Mouse (Mus musculus) hindbrain, embryonic 14.5 days (tissue): ENCODE data around the gene Hdgfl2. TPM values are rescaled to one million over a fixed set of nuclear protein-coding genes. Genes with fewer than 3 reads are reported as not detected.

Source experiments
- polyA plus RNA-seq: library from polyadenylated mRNA; unstranded; fragments of >200 nt; fragmentation: Nextera tagmentation; extraction: Ambion mirVana; gene quantifications from 2 replicates; pipeline ENCODE4 v1.2.1, GENCODE M21; 2014

Gene Hdgfl2
- polyA plus RNA-seq, 1 experiment from 2014 or later = 98.1 TPM

Other genes with a start within 250 kb of the Hdgfl2 start
- gene Zfp119a, start 200.7 kb upstream of the Hdgfl2 start, polyA plus RNA-seq = 11.3 TPM in 2 replicates
- 14.0 and 16.1 TPM in 2 replicates for gene Zfp959, start 187.5 kb upstream of the Hdgfl2 start, polyA plus RNA-seq
- 9.4 and 10.5 TPM in 2 replicates for gene Zfp119b, start 130.1 kb upstream of the Hdgfl2 start, polyA plus RNA-seq
- gene Ebi3, start 127.0 kb upstream of the Hdgfl2 start, polyA plus RNA-seq = 5.6 and 8.1 TPM in 2 replicates
- gene Yju2, start 120.5 kb upstream of the Hdgfl2 start, polyA plus RNA-seq = 15.9 and 18.1 TPM in 2 replicates
- gene Shd, start 109.2 kb upstream of the Hdgfl2 start, polyA plus RNA-seq = 149 and 167 TPM in 2 replicates
- 167 and 175 TPM in 2 replicates for gene Fsd1, start 93.1 kb upstream of the Hdgfl2 start, polyA plus RNA-seq
- gene Stap2, start 74.0 kb upstream of the Hdgfl2 start, polyA plus RNA-seq = 5.6 and 6.0 TPM in 2 replicates
- gene Mpnd, start 73.9 kb upstream of the Hdgfl2 start, polyA plus RNA-seq = 146 and 151 TPM in 2 replicates
- 91.1 and 94.1 TPM in 2 replicates for gene Sh3gl1, start 43.0 kb upstream of the Hdgfl2 start, polyA plus RNA-seq
- 3.1 and 3.6 TPM in 2 replicates for gene Chaf1a, start 39.2 kb upstream of the Hdgfl2 start, polyA plus RNA-seq
- 72.0 and 75.6 TPM in 2 replicates for gene Ubxn6, start 4.6 kb upstream of the Hdgfl2 start, polyA plus RNA-seq
- 0.12 and 0.20 TPM in 2 replicates for gene Plin4, start 30.2 kb downstream of the Hdgfl2 start, polyA plus RNA-seq
- gene Plin5, start 38.0 kb downstream of the Hdgfl2 start, polyA plus RNA-seq = 1.9 and 2.1 TPM in 2 replicates
- gene Lrg1, start 42.4 kb downstream of the Hdgfl2 start, polyA plus RNA-seq = 0.19 and 0.20 TPM in 2 replicates
- gene Sema6b, start 60.7 kb downstream of the Hdgfl2 start, polyA plus RNA-seq = 18.3 and 20.5 TPM in 2 replicates
- gene Tnfaip8l1, start 82.8 kb downstream of the Hdgfl2 start, polyA plus RNA-seq = 8.4 and 9.9 TPM in 2 replicates
- 67.8 and 70.8 TPM in 2 replicates for gene Mydgf, start 104.3 kb downstream of the Hdgfl2 start, polyA plus RNA-seq
- gene Dpp9, start 139.3 kb downstream of the Hdgfl2 start, polyA plus RNA-seq = 23.4 and 26.2 TPM in 2 replicates
- gene Fem1a, start 177.2 kb downstream of the Hdgfl2 start, polyA plus RNA-seq = 21.0 and 21.8 TPM in 2 replicates
- gene Ticam1, start 197.2 kb downstream of the Hdgfl2 start, polyA plus RNA-seq = 1.4 and 1.5 TPM in 2 replicates
- gene Plin3, start 213.2 kb downstream of the Hdgfl2 start, polyA plus RNA-seq = 13.9 and 16.4 TPM in 2 replicates
- not detected in 2 replicates for gene Arrdc5, start 220.7 kb downstream of the Hdgfl2 start, polyA plus RNA-seq
- gene Uhrf1, start 223.7 kb downstream of the Hdgfl2 start, polyA plus RNA-seq = 14.1 and 15.9 TPM in 2 replicates
- gene Kdm4b, start 246.4 kb downstream of the Hdgfl2 start, polyA plus RNA-seq = 62.2 and 64.3 TPM in 2 replicates